Mouse (Mus musculus) lung, embryonic 14.5 days (tissue): ENCODE measurements around the gene Shroom1. TPM values are rescaled to one million over a fixed set of nuclear protein-coding genes. Genes with fewer than 3 reads are reported as not detected.

Experiments used
- ATAC-seq: fragments of 200-750 bp; cut with Nextera tagmentation; 2 replicates; pipeline ENCODE4 v1.8.0; 2017; ENCODE audit warnings: mild to moderate bottlenecking, moderate TSS enrichment, moderate library complexity; ENCODE audit not compliant: insufficient read depth
- DNase-seq: peaks from one replicate; pipeline ENCODE4 v3.0.0-alpha.2; 2015
- H3K27ac ChIP-seq: fragments of 300-500 bp; sonication (generic); 2 replicates; pipeline ENCODE4 v1.5.1; 2014; ENCODE audit warnings: low read depth, mild to moderate bottlenecking, moderate library complexity
- H3K27me3 ChIP-seq: fragments of 300-500 bp; sonication (generic); 2 replicates; pipeline ENCODE4 v1.6.1; 2014; ENCODE audit warnings: low read length, control low read depth; ENCODE audit not compliant: insufficient read depth
- H3K36me3 ChIP-seq: fragments of 300-500 bp; sonication (generic); 2 replicates; pipeline ENCODE4 v1.6.1; 2014; ENCODE audit warnings: control low read depth; ENCODE audit not compliant: insufficient read depth
- H3K4me1 ChIP-seq: fragments of 300-500 bp; sonication (generic); 2 replicates; pipeline ENCODE4 v1.6.1; 2014; ENCODE audit warnings: antibody characterized with exemption, control low read depth; ENCODE audit not compliant: insufficient read depth
- H3K4me2 ChIP-seq: fragments of 300-500 bp; sonication (generic); 2 replicates; pipeline ENCODE4 v1.6.1; 2014; ENCODE audit warnings: mild to moderate bottlenecking
- H3K4me3 ChIP-seq: fragments of 300-500 bp; sonication (generic); 2 replicates; pipeline ENCODE4 v1.5.1; 2014; ENCODE audit warnings: low read depth, low read length
- H3K9ac ChIP-seq: fragments of 300-500 bp; sonication (generic); 2 replicates; pipeline ENCODE4 v1.6.1; 2014
- H3K9me3 ChIP-seq: fragments of 300-500 bp; sonication (generic); 2 replicates; pipeline ENCODE4 v1.6.1; 2016; ENCODE audit warnings: low read depth, low read length, control low read depth
- CTCF ChIP-seq: IDR thresholded peaks from 2 replicates; pipeline ENCODE4 v1.5.1; 2016; ENCODE audit warnings: antibody characterized with exemption, low read depth
- WGBS: fragments of 180-500 bp; shearing (Covaris S2); extraction: QIAGEN DNeasy Blood & Tissue Kit; methylation state at CpG from one replicate; pipeline ENCODE4 v1.1.7; 2014; 5-methylcytosine and 5-hydroxymethylcytosine counted together
- polyA plus RNA-seq: library from polyadenylated mRNA; unstranded; fragments of >200 nt; fragmentation: Nextera tagmentation; extraction: Ambion mirVana; gene quantifications from 2 replicates; pipeline ENCODE4 v1.2.1, GENCODE M21; 2014

Shroom1 gene
- polyA plus RNA-seq, 1 experiment from 2014 or later, result 2.4 TPM

- Histone ChIP-seq H3K9me3 (no peaks in the 10 kb centered on the region; the same call in 1 of the 2 replicates), H3K4me3 (peak overlapping the region; percentile 40), H3K36me3 (no peaks in the 10 kb centered on the region), H3K27me3 (peaks cover 76% of the 10 kb centered on the region), H3K27ac (no peak overlapping the region), H3K9ac (peak overlapping the region; percentile 32; the same call in 1 of the 2 replicates), H3K4me1 (no peaks in the 10 kb centered on the region), H3K4me2 (peak overlapping the region; percentile 77)
- WGBS, result 1% methylated on average over 59 of the region's 62 CpGs
- TF ChIP-seq CTCF, result no peak
- ATAC-seq (0 out of 2 replicates have a peak, but pooled peaks have one; percentile 21), DNase-seq (no peak)
These were observed 22.3 kb downstream of the Shroom1 start for GRCm38 (mm10) chr11:53479171-53479782.

DNA sequence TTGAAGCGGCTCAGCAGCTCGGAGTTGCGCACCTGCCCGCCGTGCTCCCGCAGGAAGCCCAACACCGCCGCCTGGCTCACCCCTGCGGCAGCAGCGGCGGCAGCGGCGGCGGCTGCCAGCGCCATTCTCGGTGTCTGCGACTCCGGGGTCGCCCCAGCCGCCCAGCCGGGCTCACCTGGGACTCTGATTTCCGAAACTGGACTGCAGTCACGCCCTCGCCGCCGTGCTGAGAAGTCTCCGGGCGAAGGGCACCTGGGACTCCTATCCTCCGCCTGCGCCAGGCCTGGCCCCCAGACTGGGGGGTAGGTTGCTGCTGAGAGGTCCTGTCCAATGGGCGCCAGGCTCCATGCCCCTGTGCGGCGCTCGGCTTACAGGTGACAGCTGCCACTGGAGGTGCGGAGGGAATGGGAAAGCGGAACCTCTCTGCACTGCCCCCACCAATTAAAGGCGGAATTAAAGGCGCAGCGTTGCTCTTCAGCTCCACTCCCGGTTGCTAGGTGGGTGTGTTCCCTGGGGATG is 22.8 kb downstream of the Shroom1 start, which contains the start of the genes Gm9945 and Sowaha:
Gm9945 (plus strand) TSS at position 384 of the 519 bp plus-strand sequence.
Sowaha (minus strand) TSS at position 492 of the 519 bp plus-strand sequence.
- Histone ChIP-seq H3K4me1 (no peaks in the 10 kb centered on the region), H3K27me3 (peaks cover 70% of the 10 kb centered on the region), H3K9me3 (no peaks in the 10 kb centered on the region; the same call in 1 of the 2 replicates), H3K9ac (peak within 1 kb of the TSS; percentile 32; the same call in 1 of the 2 replicates), H3K27ac (no peak within 1 kb of the TSS), H3K36me3 (no peaks in the 10 kb centered on the region), H3K4me3 (peak within 1 kb of the TSS; percentile 40), H3K4me2 (peak within 1 kb of the TSS; percentile 77)
- ATAC-seq (peak; percentile 58), DNase-seq (peak; percentile 37)
- TF ChIP-seq CTCF, result no peak
- WGBS, result 3% methylated on average over 40 of the region's 40 CpGs

- peaks cover 60% of the 10 kb centered on the region for H3K27me3 ChIP-seq
- H3K9ac ChIP-seq, result no peak overlapping the region
- H3K36me3 ChIP-seq, result no peaks in the 10 kb centered on the region
- 58% methylated on average over 4 of the region's 4 CpGs for WGBS
- H3K27ac ChIP-seq, result no peak overlapping the region
- no peaks in the 10 kb centered on the region; the same call in 1 of the 2 replicates for H3K9me3 ChIP-seq
- DNase-seq (no peak), ATAC-seq (no peak)
- H3K4me2 ChIP-seq, result no peak overlapping the region
- TF ChIP-seq CTCF, result no peak
- no peak overlapping the region for H3K4me3 ChIP-seq
- H3K4me1 ChIP-seq, result no peaks in the 10 kb centered on the region
These were observed 24.2 kb downstream of the Shroom1 start for GRCm38 (mm10) chr11:53481088-53481730.

DNA sequence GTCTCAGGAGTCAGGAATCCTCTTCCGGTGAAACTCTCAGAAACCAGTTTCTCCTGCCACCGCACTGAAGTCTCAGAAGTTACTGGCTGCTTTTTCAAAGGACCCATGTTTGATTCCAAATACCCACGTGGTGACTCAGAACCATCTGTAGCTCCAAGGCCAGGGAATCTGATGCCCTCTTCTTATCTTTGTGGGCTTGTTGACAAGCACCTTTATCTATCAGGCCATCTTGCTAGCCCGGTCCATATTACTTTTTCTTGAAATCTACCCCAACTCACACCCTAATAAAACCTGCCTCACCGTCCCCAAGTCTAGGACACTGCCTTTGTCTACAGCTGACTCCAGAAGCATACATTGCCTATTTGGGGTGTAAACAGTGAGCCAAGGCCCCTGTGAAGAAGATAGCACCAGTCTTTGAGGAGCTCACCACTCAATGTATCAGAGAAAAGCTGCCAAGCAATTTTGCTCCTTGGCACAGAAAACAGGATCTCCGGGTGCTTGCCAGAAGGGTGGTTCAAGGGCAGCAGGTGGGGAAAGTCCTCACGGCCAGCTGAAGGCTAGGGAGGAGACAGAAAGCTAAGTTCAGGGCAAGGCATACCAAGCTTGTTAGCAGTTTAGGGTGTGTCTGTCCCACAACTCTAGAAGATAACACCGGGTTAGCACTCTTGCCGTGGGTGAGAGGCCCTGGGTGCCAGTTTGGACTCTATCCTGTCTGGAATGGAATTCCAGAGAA is 26.3 kb downstream of the Shroom1 start:
- TF ChIP-seq CTCF, result no peak
- H3K4me2 ChIP-seq, result no peak overlapping the region
- H3K27me3 ChIP-seq, result peaks cover 55% of the 10 kb centered on the region
- H3K4me1 ChIP-seq, result no peaks in the 10 kb centered on the region
- H3K27ac ChIP-seq, result no peak overlapping the region; the same call in 1 of the 2 replicates
- H3K9ac ChIP-seq, result no peak overlapping the region
- no peaks in the 10 kb centered on the region; the same call in 1 of the 2 replicates for H3K9me3 ChIP-seq
- H3K4me3 ChIP-seq, result no peak overlapping the region
- ATAC-seq, result no peak
- no peaks in the 10 kb centered on the region for H3K36me3 ChIP-seq
- 56% methylated on average over 9 of the region's 9 CpGs for WGBS
- DNase-seq, result no peak

DNA sequence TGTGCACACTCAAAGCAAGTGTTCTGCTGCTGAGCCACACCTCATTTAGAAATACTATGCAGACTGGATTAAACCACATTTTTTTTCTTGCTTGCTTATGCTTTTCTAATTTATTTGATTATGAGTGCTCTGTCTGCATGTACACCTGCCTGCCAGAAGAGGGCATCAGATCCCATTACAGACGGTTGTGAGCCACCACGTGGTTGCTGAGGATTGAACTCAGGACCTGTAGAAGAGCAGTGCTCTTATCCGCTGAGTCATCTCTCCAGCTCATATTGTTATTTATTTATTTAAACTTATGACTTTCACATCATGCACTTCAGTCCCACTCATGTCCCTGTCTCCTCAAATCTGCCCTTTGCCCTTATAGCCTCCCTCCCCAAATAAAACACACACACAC is 28.7 kb downstream of the Shroom1 start:
- DNase-seq (no peak), ATAC-seq (no peak)
- Histone ChIP-seq H3K4me3 (no peak overlapping the region), H3K27me3 (peaks cover 32% of the 10 kb centered on the region), H3K36me3 (no peaks in the 10 kb centered on the region), H3K27ac (no peak overlapping the region), H3K4me2 (no peak overlapping the region), H3K9ac (no peak overlapping the region), H3K4me1 (no peaks in the 10 kb centered on the region), H3K9me3 (no peaks in the 10 kb centered on the region)
- WGBS, result 41% methylated on average over 3 of the region's 3 CpGs
- TF ChIP-seq CTCF, result peak; percentile 55

- Histone ChIP-seq H3K9me3 (no peaks in the 10 kb centered on the region), H3K4me3 (no peak overlapping the region), H3K36me3 (no peaks in the 10 kb centered on the region), H3K9ac (no peak overlapping the region), H3K27ac (no peak overlapping the region), H3K27me3 (peaks cover 26% of the 10 kb centered on the region), H3K4me1 (no peaks in the 10 kb centered on the region), H3K4me2 (no peak overlapping the region)
- ATAC-seq (no peak), DNase-seq (no peak)
- TF ChIP-seq CTCF, result no peak
- 64% methylated on average over 3 of the region's 3 CpGs for WGBS
These were observed 29.3 kb downstream of the Shroom1 start for GRCm38 (mm10) chr11:53486351-53486750.
